9 mouse cellular contexts compared by ENCODE assay signal in genomic region chr12:17694589-17695115, GRCm38 (mm10). TPM values are rescaled to one million over a fixed set of nuclear protein-coding genes. Genes with fewer than 3 reads are reported as not detected.
DNase-seq lines count a peak whose midpoint lies in the region; ATAC-seq and TF ChIP-seq lines count a peak whose summit lies in the region.
"Had no signal": no experiment of that assay in that cellular context is flagged by ENCODE, and none has a peak within 500 bp of the region (broad histone marks: within the 10 kb centered on the region; RNA-seq: fewer than 3 reads in every experiment).

No protein-coding gene starts in this region.

- DNase-seq in kidney, adult 2 months = peak; percentile 60
- DNase-seq in kidney, adult 9 months = no peak
- DNase-seq in A20 (ENCODE audit: low read depth, low spot score) = peak; percentile 21
- no peak for DNase-seq in limb, embryonic 10.5 days (ENCODE audit: low spot score)
- DNase-seq in embryo, embryonic 10 days (ENCODE audit: low spot score) = no peak
- DNase-seq in Muller cell, postnatal 12 days (ENCODE audit: inconsistent ontology term) = no peak
- DNase-seq in adrenal gland, postnatal 4 days (ENCODE audit: low spot score in 2 of 2) = no peak

- no peaks in the 10 kb centered on the region for H3K36me3 ChIP-seq in kidney, adult 2 months (ENCODE audit: control insufficient read depth, insufficient read depth, low read length)
- no peaks in the 10 kb centered on the region for H3K36me3 ChIP-seq in limb, embryonic 10.5 days
- H3K36me3 ChIP-seq: lung, embryonic 15.5 days had no signal

- no peak for TF ChIP-seq POLR2A in kidney, adult 2 months (IDR thresholded peaks at IDR 0.05; ENCODE audit: low read depth, low read length)

- no peaks in the 10 kb centered on the region for H3K9me3 ChIP-seq in limb, embryonic 10.5 days (replicated peaks)
- H3K9me3 ChIP-seq: lung, embryonic 15.5 days had no signal

- no peaks in the 10 kb centered on the region for H3K27me3 ChIP-seq in kidney, adult 2 months (replicated peaks; ENCODE audit: control insufficient read depth, insufficient read depth, low read length)
- H3K27me3 ChIP-seq in limb, embryonic 10.5 days (ENCODE audit: low read depth, poor library complexity, severe bottlenecking) = no peaks in the 10 kb centered on the region
- H3K27me3 ChIP-seq: lung, embryonic 15.5 days had no signal

- WGBS in kidney, adult 2 months = 29% methylated on average over 1 of the region's 1 CpGs
- 74% methylated on average over 1 of the region's 1 CpGs for WGBS in limb, embryonic 10.5 days

- H3K4me3 ChIP-seq in kidney, adult 2 months (ENCODE audit: insufficient read depth, low read depth, low read length) = no peak overlapping the region
- no peak overlapping the region for H3K4me3 ChIP-seq in limb, embryonic 10.5 days
- H3K4me3 ChIP-seq: lung, embryonic 15.5 days had no signal

- H3K27ac ChIP-seq in kidney, adult 2 months (ENCODE audit: insufficient read depth, low read depth, low read length) = no peak overlapping the region
- H3K27ac ChIP-seq in limb, embryonic 10.5 days = peak overlapping the region; percentile 22; the same call in 1 of the 2 replicates
- H3K27ac ChIP-seq: lung, embryonic 15.5 days had no signal

- peaks cover 30% of the 10 kb centered on the region for H3K4me1 ChIP-seq in kidney, adult 2 months (ENCODE audit: control insufficient read depth, insufficient read depth, low read length)
- H3K4me1 ChIP-seq in limb, embryonic 10.5 days = peaks cover 70% of the 10 kb centered on the region

- ATAC-seq in activated CD4-positive, CD25-positive, alpha-beta regulatory T cell, adult 4 months = peak; percentile 17

- TF ChIP-seq CTCF in kidney, adult 2 months (conservative IDR thresholded peaks at IDR 0.05; ENCODE audit: insufficient read depth, insufficient read length, low read depth, low read length) = no peak

RNA-seq across cellular contexts. Expression of gene Hpcal1, which starts 4.0 kb away (rescaled TPM):
- polyA plus RNA-seq in kidney, adult 2 months (2012; rRNA removed) = 128 and 144 TPM in 2 replicates
- 10 to 100 TPM; 59.7 to 63.6 TPM for polyA plus RNA-seq in activated CD4-positive, CD25-positive, alpha-beta regulatory T cell, adult 4 months (2017; shearing (Covaris generic))
- 34.2 and 35.3 TPM in 2 replicates for polyA plus RNA-seq in limb, embryonic 10.5 days (2016; fragmentation: Nextera tagmentation; extraction: Ambion mirVana)
- total RNA-seq in adrenal gland, postnatal 4 days (2021) = 10 to 100 TPM; 30.1 to 34.5 TPM

Comparison
In these comparisons a context has a peak if more than half of its experiments do, and no peak if none do; other contexts are left out.
1. DNase-seq: peak in kidney, adult 2 months (single experiment) and A20 (single experiment); none in kidney, adult 9 months (single experiment), limb, embryonic 10.5 days (single experiment), embryo, embryonic 10 days (single experiment), Muller cell, postnatal 12 days (single experiment) and adrenal gland, postnatal 4 days (0 of 2).